Mouse (Mus musculus) left cerebral cortex, adult 8-10 months (tissue): Measurements from ENCODE around the gene Iqck. TPM values are rescaled to one million over a fixed set of nuclear protein-coding genes. Genes with fewer than 3 reads are reported as not detected.

Experiments
- DNase-seq, 2 experiments: peaks; one replicate each; pipeline ENCODE4 v3.0.0; 2022; ENCODE audit warnings: low spot score in 2 of 2
- total RNA-seq, 4 experiments: library from RNA; stranded (reverse); gene quantifications; 2 replicates each; pipeline ENCODE4 v1.2.4; 2022

Iqck gene
- total RNA-seq, 4 experiments from 2014 or later, result 3.9 to 4.7 (median 4.4) TPM

GRCm38 (mm10) chr7:118948677-118949282 is 93.2 kb downstream of the Iqck start:
- no peak for DNase-seq

- no peak for DNase-seq
Observed at GRCm38 (mm10) chr7:118949749-118950148, 94.2 kb downstream of the Iqck start.

GRCm38 (mm10) chr7:118953626-118954282 is 98.2 kb downstream of the Iqck start:
- no peak for DNase-seq

DNA sequence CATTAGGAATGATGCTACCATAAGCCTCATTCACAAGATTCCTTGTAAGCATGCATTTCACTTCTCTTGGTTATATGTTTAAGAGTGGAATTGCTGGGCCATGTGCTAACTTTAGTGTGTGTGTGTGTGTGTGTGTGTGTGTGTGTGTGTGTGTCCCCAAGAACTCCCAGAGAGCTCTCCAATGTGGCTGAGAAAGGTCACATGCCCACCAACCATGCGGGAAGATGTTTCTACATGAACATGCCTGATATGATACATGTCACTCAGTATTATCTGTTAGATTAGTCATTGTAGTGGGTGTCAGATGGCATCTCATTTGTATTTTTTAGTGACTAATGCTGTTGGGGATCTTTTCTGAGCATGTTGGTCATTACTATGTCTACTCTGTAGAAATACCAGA is 99.4 kb downstream of the Iqck start:
- DNase-seq, result no peak

DNA sequence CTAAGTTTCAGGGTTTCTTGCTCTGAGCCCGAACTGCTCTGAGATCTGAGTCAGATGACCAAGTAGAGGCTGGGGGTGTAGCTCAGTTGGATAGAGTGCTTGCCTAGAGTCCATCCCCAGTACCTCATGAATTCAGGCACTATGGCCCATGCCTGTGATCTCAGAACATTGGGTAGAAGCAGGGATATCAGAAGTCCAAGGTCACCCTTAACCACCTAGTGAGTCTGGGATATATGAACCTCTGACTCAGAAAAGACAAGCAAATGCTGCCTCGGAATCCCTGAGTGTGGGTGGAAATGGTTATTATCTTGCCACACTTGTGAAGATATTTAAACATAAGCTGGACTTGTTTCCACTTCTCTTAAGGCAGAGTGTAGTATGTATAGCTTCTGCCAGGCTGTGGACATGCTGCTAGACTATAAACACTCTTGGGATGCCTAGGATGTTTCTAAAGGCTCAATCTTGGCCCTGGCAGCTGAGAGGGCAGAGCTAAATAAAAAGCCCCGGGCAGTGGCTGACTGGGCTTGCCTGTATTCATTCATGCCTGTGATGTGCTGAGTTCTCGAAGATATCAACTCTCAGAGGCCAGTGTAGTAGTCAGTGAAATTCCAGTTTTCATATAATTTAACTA is 101.2 kb downstream of the Iqck start:
- no peak for DNase-seq

DNA sequence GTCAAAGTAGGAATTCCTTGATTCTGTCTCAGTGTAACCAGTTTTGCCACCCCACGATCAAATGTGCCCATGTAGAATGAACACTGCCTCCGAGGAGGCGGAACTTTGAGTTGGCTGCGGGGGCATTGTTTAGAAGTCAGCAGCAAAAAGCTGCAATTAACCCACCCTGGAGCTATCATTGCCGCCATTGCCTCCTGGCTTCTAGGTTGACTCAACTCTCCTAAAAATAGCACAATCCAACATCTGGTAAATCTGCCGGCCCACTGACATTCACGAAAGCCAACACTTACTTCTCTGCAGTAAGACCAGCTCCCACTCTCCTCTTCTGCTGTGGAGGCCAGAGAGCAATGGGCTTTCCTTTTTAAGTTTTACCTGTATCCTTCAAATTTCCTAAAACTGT is 103.7 kb downstream of the Iqck start:
- DNase-seq, result no peak

- DNase-seq, result no peak
Observed at GRCm38 (mm10) chr7:118964777-118965176, 109.2 kb downstream of the Iqck start.

GRCm38 (mm10) chr7:118965198-118965597 is 109.6 kb downstream of the Iqck start:
- DNase-seq, result no peak

DNA sequence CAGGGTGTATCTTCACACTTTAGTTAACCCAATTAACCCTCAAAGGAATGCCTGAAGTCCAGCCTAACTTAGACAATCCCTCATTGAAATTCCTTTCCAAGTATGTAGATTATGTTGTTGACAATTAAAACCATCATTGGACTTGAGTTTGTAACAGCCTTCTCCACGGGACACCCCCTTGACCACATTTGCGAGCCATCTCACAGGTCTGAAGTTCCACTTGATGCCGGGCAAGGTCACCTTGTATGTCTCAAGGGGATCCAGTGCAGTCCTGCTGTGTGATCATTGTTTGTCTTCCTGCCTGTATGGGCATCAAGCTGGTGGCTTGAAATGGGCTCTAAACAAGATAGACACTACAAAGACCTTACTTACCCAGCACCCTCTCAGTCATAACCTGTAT is 113.3 kb downstream of the Iqck start:
- no peak for DNase-seq

DNA sequence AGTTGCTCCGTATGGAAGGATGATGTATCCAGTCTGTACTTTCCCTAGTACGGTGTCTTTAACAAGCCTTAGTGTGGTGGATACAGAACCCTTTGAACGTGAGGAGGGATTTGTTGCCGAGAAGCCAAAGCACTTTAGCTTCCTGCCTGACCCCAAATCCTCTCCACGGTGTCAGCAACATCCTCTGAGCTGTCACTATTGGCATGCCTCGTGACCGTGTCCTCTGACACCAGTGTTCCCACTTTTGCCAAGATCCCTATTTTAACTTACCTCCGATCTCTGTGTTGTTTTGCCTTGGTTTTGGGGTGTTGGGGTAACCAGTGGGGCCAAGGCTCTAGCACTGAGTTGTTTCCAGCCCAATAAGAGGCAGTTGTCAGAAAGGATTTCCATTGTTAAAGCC is 115.9 kb downstream of the Iqck start:
- DNase-seq, result no peak

- no peak for DNase-seq
Observed at GRCm38 (mm10) chr7:118972306-118972705, 116.8 kb downstream of the Iqck start.

GRCm38 (mm10) chr7:118973377-118973776 is 117.8 kb downstream of the Iqck start:
- DNase-seq, result no peak

GRCm38 (mm10) chr7:118975837-118976236 is 120.3 kb downstream of the Iqck start:
- no peak for DNase-seq

DNA sequence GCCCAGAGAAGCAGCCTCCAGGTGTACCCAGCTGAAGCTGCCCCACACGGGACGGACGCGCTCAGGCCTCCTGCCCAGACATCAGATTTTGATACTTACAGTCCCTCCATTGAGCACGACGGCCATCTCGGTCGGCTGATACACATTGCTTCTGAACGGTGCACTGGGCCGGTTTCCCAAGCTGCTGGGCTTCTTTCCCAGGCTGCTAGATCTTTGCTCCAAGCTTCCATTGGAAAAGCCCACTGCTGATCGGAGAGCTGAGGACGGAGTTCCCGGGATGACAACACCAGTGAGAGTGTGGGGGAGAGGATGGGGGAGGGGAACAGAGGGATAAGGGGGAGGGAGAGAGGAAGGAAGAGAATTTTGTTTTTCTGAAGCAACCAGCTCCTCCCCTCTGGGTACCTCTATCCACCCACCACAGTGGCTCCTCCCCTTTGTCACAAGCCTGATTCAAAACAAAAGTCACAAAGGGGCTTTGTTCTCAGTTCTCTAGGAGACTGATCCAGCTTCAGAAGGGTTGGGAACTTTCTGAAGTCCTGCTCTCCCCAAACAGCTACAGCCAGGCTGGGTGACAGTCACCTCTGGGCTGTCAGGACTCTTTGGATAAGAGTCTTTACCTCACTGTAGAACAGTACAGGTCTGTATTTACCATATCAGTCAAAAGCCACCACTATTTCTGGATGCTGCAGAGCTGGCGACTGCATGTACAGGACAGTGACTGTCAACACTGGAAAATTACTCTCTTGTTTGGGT is 121.0 kb downstream of the Iqck start:
- peak in 1 of 2 experiments; percentile 61 for DNase-seq

GRCm38 (mm10) chr7:118977167-118977543 is 121.6 kb downstream of the Iqck start:
- DNase-seq, result no peak

DNA sequence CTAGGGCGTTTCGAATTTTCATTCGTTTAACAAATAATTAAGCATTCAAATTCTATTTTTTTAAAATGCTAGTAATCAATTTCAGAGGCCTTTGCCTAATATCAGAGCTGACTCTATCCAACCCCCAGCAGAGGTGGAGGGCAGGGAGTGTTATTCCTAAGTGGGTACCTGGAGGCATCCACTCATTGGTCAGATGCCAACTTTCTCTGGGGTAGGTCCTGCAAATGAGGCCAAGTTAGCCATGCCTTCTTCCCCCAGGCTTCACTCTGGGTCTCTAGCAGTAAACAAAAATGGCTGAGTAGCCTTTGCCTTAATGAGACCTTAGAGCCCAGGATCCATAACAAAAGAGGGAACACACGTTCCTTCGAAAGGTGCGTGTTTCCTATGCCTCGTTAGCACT is 123.6 kb downstream of the Iqck start:
- DNase-seq, result no peak

DNA sequence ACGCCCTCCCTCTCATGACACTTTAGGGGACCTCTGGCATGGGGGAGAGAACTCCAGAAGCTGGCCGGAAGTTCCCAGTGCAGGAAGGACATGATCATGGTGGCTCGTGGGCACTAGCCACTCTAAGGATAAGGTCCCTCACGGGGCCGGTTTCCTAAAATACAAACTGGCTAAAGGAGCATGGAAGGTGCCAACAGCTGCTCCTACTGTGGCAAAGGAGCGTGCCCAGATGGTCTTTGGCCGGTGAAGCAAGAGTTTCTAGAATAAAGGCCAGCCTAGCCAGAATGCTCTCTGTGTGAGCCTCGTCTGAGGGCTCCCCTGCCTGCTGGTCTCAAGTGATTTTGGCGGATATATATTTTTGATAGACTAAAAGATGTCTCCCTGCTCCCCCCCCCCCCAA is 124.2 kb downstream of the Iqck start:
- no peak for DNase-seq

DNA sequence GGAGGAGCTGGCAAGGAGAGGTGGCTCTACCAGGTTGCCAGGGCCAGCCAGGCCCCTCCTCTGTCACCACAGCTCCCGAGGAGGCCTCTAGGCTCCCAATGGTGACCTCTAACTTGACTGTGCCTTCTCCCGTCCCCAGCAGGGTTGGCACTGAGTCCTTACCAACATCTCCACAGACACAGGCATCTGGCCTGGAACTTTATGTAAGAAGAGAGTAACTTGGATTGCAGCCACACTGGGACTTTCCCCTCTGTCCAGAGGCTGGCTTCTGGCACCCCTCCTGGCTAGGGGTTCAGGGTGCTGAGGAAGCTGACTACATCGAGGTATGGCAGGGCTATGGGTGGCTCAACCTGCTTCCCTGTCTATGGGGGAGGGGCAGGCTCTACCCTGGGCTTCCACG is 125.8 kb downstream of the Iqck start:
- DNase-seq, result no peak

- no peak for DNase-seq
Observed at GRCm38 (mm10) chr7:118981831-118982230, 126.3 kb downstream of the Iqck start.

GRCm38 (mm10) chr7:118982586-118982985 is 127.0 kb downstream of the Iqck start:
- no peak for DNase-seq

DNA sequence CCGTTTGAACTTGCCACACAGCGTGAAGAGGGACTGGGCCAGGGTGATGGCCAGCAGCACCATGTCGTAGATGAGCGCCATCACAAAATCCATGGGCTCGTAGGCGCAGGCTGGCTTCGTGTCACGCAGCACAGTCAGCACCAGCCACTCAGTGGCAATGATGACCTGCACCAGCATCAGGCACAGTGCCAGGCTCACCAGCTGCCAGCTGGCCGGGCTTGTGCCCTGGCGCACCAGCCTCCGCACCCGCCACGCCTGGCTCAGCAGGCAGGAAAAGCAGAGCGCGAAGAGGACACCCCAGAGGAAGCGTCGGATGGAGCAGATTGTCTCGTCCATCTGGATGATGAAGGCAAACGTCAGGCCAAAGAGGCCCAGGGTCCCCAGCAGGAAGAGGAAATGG is 128.4 kb downstream of the Iqck start:
- DNase-seq, result peak in 1 of 2 experiments; percentile 79

DNA sequence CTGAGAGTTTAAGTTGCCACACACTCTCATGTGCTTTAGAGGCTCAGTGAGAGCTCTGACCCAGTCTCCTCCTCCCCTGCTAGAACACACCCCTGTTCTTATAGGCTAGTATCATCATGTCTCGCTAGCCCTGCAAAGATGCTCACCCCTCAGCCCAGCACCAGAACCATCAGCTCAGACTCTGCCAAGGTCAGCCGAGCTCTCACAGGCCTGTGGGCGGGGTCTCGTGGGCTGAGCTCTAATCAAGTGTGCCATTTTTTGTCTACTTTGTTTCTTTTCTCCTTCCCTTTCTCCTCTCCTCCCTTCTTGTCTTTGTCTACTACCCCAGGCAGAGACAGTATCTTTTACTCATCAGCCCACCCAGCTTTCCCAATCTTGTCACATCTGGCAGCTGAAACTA is 130.2 kb downstream of the Iqck start:
- DNase-seq, result no peak
